Mouse (Mus musculus): ENCODE results near the gene Atp4a. TPM values are rescaled to one million over a fixed set of nuclear protein-coding genes. Genes with fewer than 3 reads are reported as not detected.

The Atp4a gene
- total and polyA plus RNA-seq, 2 experiments, result 2.6 to 4.2 TPM

DNA sequence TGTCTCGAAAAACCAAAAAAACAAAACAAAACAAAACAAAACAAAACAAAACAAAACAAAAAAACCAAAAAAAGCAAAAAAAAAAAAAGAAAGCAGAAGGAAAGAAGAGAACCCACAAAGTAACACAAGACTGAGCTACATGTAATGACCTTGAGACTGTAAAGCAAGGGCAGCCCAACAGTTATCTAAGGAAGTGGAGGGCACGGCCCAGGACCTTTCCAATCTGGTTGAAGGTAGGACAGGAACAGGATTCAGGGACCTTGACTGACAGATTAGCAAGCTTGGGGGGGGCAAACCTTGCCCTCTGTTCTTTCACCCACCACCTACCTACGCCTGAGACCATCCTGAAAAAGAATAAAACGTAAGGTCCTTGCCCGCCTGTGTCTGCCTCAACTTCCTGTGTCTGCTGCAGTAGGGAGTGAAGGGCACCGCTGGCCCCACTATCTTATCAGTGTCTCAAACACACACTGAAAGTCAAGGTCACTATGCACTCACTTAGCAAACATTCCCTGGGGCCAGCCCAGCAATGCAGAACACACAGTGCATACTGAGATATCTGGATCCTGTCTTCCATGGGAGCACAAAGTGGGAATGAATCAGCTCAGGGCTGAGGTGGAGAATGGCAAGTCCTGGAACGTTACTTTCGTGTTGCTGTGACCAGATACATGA, 5.7 kb upstream of the Atp4a start:
- 16% methylated on average over 8 of the region's 8 CpGs for WGBS
- Histone ChIP-seq H3K27ac (replicated peaks; ENCODE audit: insufficient read depth, low read depth, low read length) (peak overlapping the region; percentile 14; the same call in 1 of the 2 replicates), H3K9ac (ENCODE audit: low read depth, low read length) (no peak overlapping the region), H3K36me3 (ENCODE audit: control insufficient read depth, insufficient read depth, low read length) (no peaks in the 10 kb centered on the region), H3K4me3 (ENCODE audit: insufficient read depth, low read depth, low read length) (no peak overlapping the region), H3K27me3 (ENCODE audit: control insufficient read depth, insufficient read depth, low read length) (no peaks in the 10 kb centered on the region), H3K4me1 (ENCODE audit: control insufficient read depth, insufficient read depth, low read length) (peaks cover 9% of the 10 kb centered on the region; the same call in 1 of the 2 replicates), H3K79me2 (ENCODE audit: control insufficient read depth, insufficient read depth, low read length) (no peaks in the 10 kb centered on the region)
- no peak for TF ChIP-seq POLR2A (IDR thresholded peaks at IDR 0.05; ENCODE audit: extremely low read depth, insufficient read depth, low read length)
- no peak for TF ChIP-seq CTCF (IDR thresholded peaks at IDR 0.05; ENCODE audit: low read depth, low read length)
- DNase-seq (ENCODE audit: extremely low read depth, low read depth, low spot score), result peak; percentile 85

DNA sequence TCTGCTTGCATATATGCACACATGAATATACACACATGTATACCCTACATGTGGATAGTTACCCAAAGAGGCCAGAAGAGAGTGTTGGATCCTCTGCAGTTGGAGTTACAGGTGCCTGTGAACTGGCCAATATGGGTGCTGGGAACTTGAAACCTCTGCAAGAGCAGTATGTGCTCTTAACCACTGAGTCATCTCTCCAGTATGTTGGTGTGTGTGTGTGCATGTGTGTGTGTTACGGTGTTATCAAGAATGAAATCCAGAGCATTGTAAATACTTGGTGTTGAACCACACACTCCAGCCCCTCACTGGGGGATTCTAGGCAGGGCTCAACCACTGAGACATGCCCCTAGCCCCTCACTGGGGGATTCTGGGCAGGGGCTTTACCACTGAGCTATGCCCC, 4.6 kb upstream of the Atp4a start:
- no peaks in the 10 kb centered on the region for H3K36me3 ChIP-seq (ENCODE audit: control insufficient read depth, insufficient read depth, low read length)
- no peak for TF ChIP-seq POLR2A (IDR thresholded peaks at IDR 0.05; ENCODE audit: extremely low read depth, insufficient read depth, low read length)
- TF ChIP-seq CTCF (IDR thresholded peaks at IDR 0.05; ENCODE audit: low read depth, low read length), result no peak
- no peak overlapping the region for H3K4me3 ChIP-seq (ENCODE audit: insufficient read depth, low read depth, low read length)
- no peak overlapping the region for H3K9ac ChIP-seq (ENCODE audit: low read depth, low read length)
- H3K27ac ChIP-seq (replicated peaks; ENCODE audit: insufficient read depth, low read depth, low read length), result no peak overlapping the region
- H3K79me2 ChIP-seq (ENCODE audit: control insufficient read depth, insufficient read depth, low read length), result no peaks in the 10 kb centered on the region
- H3K27me3 ChIP-seq (ENCODE audit: control insufficient read depth, insufficient read depth, low read length), result no peaks in the 10 kb centered on the region
- 97% methylated on average over 1 of the region's 1 CpGs for WGBS
- peaks cover 9% of the 10 kb centered on the region; the same call in 1 of the 2 replicates for H3K4me1 ChIP-seq (ENCODE audit: control insufficient read depth, insufficient read depth, low read length)
- no peak for DNase-seq (ENCODE audit: extremely low read depth, low read depth, low spot score)

DNA sequence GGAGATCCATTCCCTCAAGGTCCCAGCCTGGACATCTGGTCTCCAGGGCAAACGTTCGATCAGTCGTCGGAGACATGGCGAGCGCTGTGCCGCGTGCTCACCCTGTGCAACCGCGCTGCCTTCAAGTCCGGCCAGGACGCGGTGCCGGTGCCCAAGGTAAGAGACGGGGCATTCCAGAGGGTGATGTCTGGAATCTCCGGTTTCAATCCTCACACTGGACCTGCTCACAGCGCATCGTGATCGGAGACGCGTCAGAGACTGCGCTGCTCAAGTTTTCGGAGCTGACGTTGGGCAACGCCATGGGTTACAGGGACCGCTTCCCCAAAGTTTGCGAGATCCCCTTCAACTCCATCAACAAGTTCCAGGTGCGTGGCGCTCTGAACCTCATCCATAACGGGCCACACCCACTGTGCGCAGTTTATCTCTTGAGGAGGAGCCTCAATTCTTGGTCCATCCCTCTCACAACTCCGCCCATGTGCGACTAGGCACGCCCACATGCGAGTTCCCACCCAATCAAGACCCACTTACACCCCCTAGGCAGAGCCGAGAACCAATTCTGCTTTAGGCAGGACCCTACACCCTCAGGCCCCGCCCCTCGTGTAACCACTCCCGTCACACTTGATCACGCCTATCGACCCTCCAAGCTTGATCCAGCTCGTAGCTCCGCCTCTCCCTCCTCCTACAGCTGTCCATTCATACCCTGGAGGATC, 5.2 kb downstream of the Atp4a start:
- DNase-seq (ENCODE audit: extremely low read depth, low read depth, low spot score), result peak; percentile 40
- no peak overlapping the region for H3K27ac ChIP-seq (replicated peaks; ENCODE audit: insufficient read depth, low read depth, low read length)
- H3K36me3 ChIP-seq (ENCODE audit: control insufficient read depth, insufficient read depth, low read length), result no peaks in the 10 kb centered on the region
- H3K4me1 ChIP-seq (ENCODE audit: control insufficient read depth, insufficient read depth, low read length), result peaks cover 13% of the 10 kb centered on the region
- TF ChIP-seq CTCF (IDR thresholded peaks at IDR 0.05; ENCODE audit: low read depth, low read length) (no peak), POLR2A (IDR thresholded peaks at IDR 0.05; ENCODE audit: extremely low read depth, insufficient read depth, low read length) (no peak)
- WGBS, result 8% methylated on average over 43 of the region's 43 CpGs
- H3K9ac ChIP-seq (ENCODE audit: low read depth, low read length), result no peak overlapping the region
- H3K4me3 ChIP-seq (ENCODE audit: insufficient read depth, low read depth, low read length), result peak overlapping the region; percentile 4; the same call in 1 of the 2 replicates
- H3K79me2 ChIP-seq (ENCODE audit: control insufficient read depth, insufficient read depth, low read length), result no peaks in the 10 kb centered on the region
- no peaks in the 10 kb centered on the region for H3K27me3 ChIP-seq (ENCODE audit: control insufficient read depth, insufficient read depth, low read length)

GRCm38 (mm10) chr7:30717716-30718046, 5.7 kb downstream of the Atp4a start:
- no peaks in the 10 kb centered on the region for H3K36me3 ChIP-seq (ENCODE audit: control insufficient read depth, insufficient read depth, low read length)
- no peak for DNase-seq (ENCODE audit: extremely low read depth, low read depth, low spot score)
- H3K9ac ChIP-seq (ENCODE audit: low read depth, low read length), result no peak overlapping the region
- WGBS, result 38% methylated on average over 14 of the region's 14 CpGs
- no peaks in the 10 kb centered on the region for H3K27me3 ChIP-seq (ENCODE audit: control insufficient read depth, insufficient read depth, low read length)
- TF ChIP-seq CTCF (IDR thresholded peaks at IDR 0.05; ENCODE audit: low read depth, low read length) (no peak), POLR2A (IDR thresholded peaks at IDR 0.05; ENCODE audit: extremely low read depth, insufficient read depth, low read length) (no peak)
- peaks cover 13% of the 10 kb centered on the region for H3K4me1 ChIP-seq (ENCODE audit: control insufficient read depth, insufficient read depth, low read length)
- no peaks in the 10 kb centered on the region for H3K79me2 ChIP-seq (ENCODE audit: control insufficient read depth, insufficient read depth, low read length)
- H3K4me3 ChIP-seq (ENCODE audit: insufficient read depth, low read depth, low read length), result peak overlapping the region; percentile 4; the same call in 1 of the 2 replicates
- no peak overlapping the region for H3K27ac ChIP-seq (replicated peaks; ENCODE audit: insufficient read depth, low read depth, low read length)

- H3K27ac ChIP-seq (replicated peaks; ENCODE audit: insufficient read depth, low read depth, low read length), result peak overlapping the region; percentile 66
- DNase-seq (ENCODE audit: extremely low read depth, low read depth, low spot score), result peak; percentile 98
- 23% methylated on average over 5 of the region's 5 CpGs for WGBS
- no peaks in the 10 kb centered on the region for H3K27me3 ChIP-seq (ENCODE audit: control insufficient read depth, insufficient read depth, low read length)
- H3K4me3 ChIP-seq (ENCODE audit: insufficient read depth, low read depth, low read length), result no peak overlapping the region
- H3K36me3 ChIP-seq (ENCODE audit: control insufficient read depth, insufficient read depth, low read length), result no peaks in the 10 kb centered on the region
- no peak for TF ChIP-seq CTCF (IDR thresholded peaks at IDR 0.05; ENCODE audit: low read depth, low read length)
- no peak for TF ChIP-seq POLR2A (IDR thresholded peaks at IDR 0.05; ENCODE audit: extremely low read depth, insufficient read depth, low read length)
- H3K9ac ChIP-seq (ENCODE audit: low read depth, low read length), result no peak overlapping the region
- no peaks in the 10 kb centered on the region for H3K79me2 ChIP-seq (ENCODE audit: control insufficient read depth, insufficient read depth, low read length)
- peaks cover 13% of the 10 kb centered on the region for H3K4me1 ChIP-seq (ENCODE audit: control insufficient read depth, insufficient read depth, low read length)
Observed at GRCm38 (mm10) chr7:30719669-30720068, 7.7 kb downstream of the Atp4a start.

DNA sequence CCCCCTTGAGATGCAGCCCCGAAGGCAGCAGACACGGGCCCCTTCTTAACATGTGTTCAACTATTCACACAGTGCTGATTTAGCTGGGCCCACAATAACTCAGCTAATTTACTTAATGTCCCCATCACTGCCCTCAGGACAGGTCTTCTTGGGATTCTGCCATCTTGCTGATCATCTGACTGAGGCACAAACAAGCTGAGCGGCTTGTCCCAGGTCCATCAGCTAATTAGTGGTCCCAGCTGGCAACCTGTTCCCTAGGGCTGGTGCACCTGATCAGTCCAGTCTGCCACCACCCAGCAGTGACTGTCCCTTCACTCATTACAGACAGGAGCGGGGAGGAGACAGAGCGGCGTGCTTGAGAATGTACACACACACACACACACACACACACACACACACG, 9.3 kb downstream of the Atp4a start:
- Histone ChIP-seq H3K79me2 (ENCODE audit: control insufficient read depth, insufficient read depth, low read length) (no peaks in the 10 kb centered on the region), H3K36me3 (ENCODE audit: control insufficient read depth, insufficient read depth, low read length) (no peaks in the 10 kb centered on the region), H3K27me3 (ENCODE audit: control insufficient read depth, insufficient read depth, low read length) (no peaks in the 10 kb centered on the region), H3K9ac (ENCODE audit: low read depth, low read length) (no peak overlapping the region), H3K4me3 (ENCODE audit: insufficient read depth, low read depth, low read length) (no peak overlapping the region), H3K4me1 (ENCODE audit: control insufficient read depth, insufficient read depth, low read length) (peaks cover 13% of the 10 kb centered on the region), H3K27ac (replicated peaks; ENCODE audit: insufficient read depth, low read depth, low read length) (no peak overlapping the region)
- TF ChIP-seq POLR2A (IDR thresholded peaks at IDR 0.05; ENCODE audit: extremely low read depth, insufficient read depth, low read length), result no peak
- no peak for TF ChIP-seq CTCF (IDR thresholded peaks at IDR 0.05; ENCODE audit: low read depth, low read length)
- no peak for DNase-seq (ENCODE audit: extremely low read depth, low read depth, low spot score)
- 87% methylated on average over 7 of the region's 7 CpGs for WGBS
